Mouse (Mus musculus) fat pad, adult 2 months (tissue): Measurements from ENCODE around the gene Fgf15.
A peak's percentile ranks its signal among the peaks of the same experiment; 100 is the strongest.
"Not testable (repeated sequence)": the region's sequence is repeated elsewhere in the genome, so short reads cannot be mapped to it uniquely, and the experiment has no call there.

Source experiments
- DNase-seq: peaks from one replicate; pipeline ENCODE4 v3.0.0-alpha.2; 2011; ENCODE audit warnings: low read depth, low spot score; ENCODE audit errors: extremely low read depth

Gene Fgf15

GRCm38 (mm10) chr7:144888564-144889299 is 7.6 kb upstream of the Fgf15 start:
- DNase-seq, result no peak

GRCm38 (mm10) chr7:144890661-144891060 is 5.7 kb upstream of the Fgf15 start:
- not testable (repeated sequence) for DNase-seq

GRCm38 (mm10) chr7:144891863-144892262 is 4.5 kb upstream of the Fgf15 start:
- DNase-seq, result no peak

GRCm38 (mm10) chr7:144892322-144892721 is 4.0 kb upstream of the Fgf15 start:
- DNase-seq, result no peak

GRCm38 (mm10) chr7:144894191-144894590 is 2.1 kb upstream of the Fgf15 start:
- no peak for DNase-seq

GRCm38 (mm10) chr7:144894706-144895105 is 1.6 kb upstream of the Fgf15 start:
- no peak for DNase-seq

- DNase-seq, result no peak
Measured at GRCm38 (mm10) chr7:144895305-144896111, 823 bp upstream of the Fgf15 start.

- no peak for DNase-seq
Measured at GRCm38 (mm10) chr7:144898506-144898905, 2.2 kb downstream of the Fgf15 start.

GRCm38 (mm10) chr7:144905514-144905913 is 9.2 kb downstream of the Fgf15 start:
- not testable (repeated sequence) for DNase-seq

GRCm38 (mm10) chr7:144906708-144907397 is 10.5 kb downstream of the Fgf15 start:
- no peak for DNase-seq

- no peak for DNase-seq
Measured at GRCm38 (mm10) chr7:144907793-144908192, 11.5 kb downstream of the Fgf15 start.

GRCm38 (mm10) chr7:144908705-144909104 is 12.4 kb downstream of the Fgf15 start:
- no peak for DNase-seq

GRCm38 (mm10) chr7:144911121-144911520 is 14.8 kb downstream of the Fgf15 start:
- no peak for DNase-seq

GRCm38 (mm10) chr7:144912897-144913296 is 16.6 kb downstream of the Fgf15 start:
- no peak for DNase-seq

- no peak for DNase-seq
Measured at GRCm38 (mm10) chr7:144914296-144914947, 18.1 kb downstream of the Fgf15 start.

- DNase-seq, result peak; percentile 46
Measured at GRCm38 (mm10) chr7:144914948-144915750, 18.8 kb downstream of the Fgf15 start, which contains the start of gene LTO1. Gene LTO1, plus strand, starts transcription at chr7:144915100.

- DNase-seq, result no peak
Measured at GRCm38 (mm10) chr7:144918823-144919222, 22.5 kb downstream of the Fgf15 start.

GRCm38 (mm10) chr7:144927591-144927990 is 31.3 kb downstream of the Fgf15 start:
- no peak for DNase-seq

- DNase-seq, result no peak
Measured at GRCm38 (mm10) chr7:144928009-144928888, 31.9 kb downstream of the Fgf15 start.
